Mouse (Mus musculus) kidney, adult 2 months (tissue): ENCODE measurements around the gene Catsperz. TPM values are rescaled to one million over a fixed set of nuclear protein-coding genes. Genes with fewer than 3 reads are reported as not detected.

Source experiments
- DNase-seq: peaks from one replicate; pipeline ENCODE4 v3.0.0; 2021
- H3K27ac ChIP-seq: fragments of 200-500 bp; 2 replicates; pipeline ENCODE4 v1.5.1; 2012; ENCODE audit warnings: low read depth, low read length, control low read depth, inconsistent platforms; ENCODE audit not compliant: insufficient read depth
- H3K27me3 ChIP-seq: fragments of 200-500 bp; replicated peaks from 2 replicates; pipeline ENCODE4 v1.6.1; 2012; ENCODE audit warnings: mild to moderate bottlenecking, moderate library complexity, low read length, inconsistent platforms; ENCODE audit not compliant: control insufficient read depth, insufficient read depth
- H3K36me3 ChIP-seq: fragments of 200-500 bp; 2 replicates; pipeline ENCODE4 v1.6.1; 2012; ENCODE audit warnings: mild to moderate bottlenecking, moderate library complexity, low read length, inconsistent platforms; ENCODE audit not compliant: control insufficient read depth, insufficient read depth
- H3K4me1 ChIP-seq: fragments of 200-500 bp; 2 replicates; pipeline ENCODE4 v1.6.1; 2011; ENCODE audit warnings: low read length; ENCODE audit not compliant: control insufficient read depth, insufficient read depth
- H3K4me3 ChIP-seq: fragments of 200-500 bp; 2 replicates; pipeline ENCODE4 v1.5.1; 2011; ENCODE audit warnings: mild to moderate bottlenecking, low read depth, low read length, control low read depth; ENCODE audit not compliant: insufficient read depth
- CTCF ChIP-seq: fragments of 200-500 bp; conservative IDR thresholded peaks from 2 replicates; pipeline ENCODE4 v1.5.1; 2011; ENCODE audit warnings: low read depth, mild to moderate bottlenecking, control low read depth, low read length, moderate library complexity, mixed read lengths; ENCODE audit not compliant: insufficient read depth, insufficient read length
- POLR2A ChIP-seq: fragments of 200-500 bp; IDR thresholded peaks from one replicate; pipeline ENCODE4 v1.6.1; 2011; ENCODE audit warnings: low read depth, low read length, control low read depth
- WGBS: fragments of 180-500 bp; shearing (Covaris S2); methylation state at CpG from one replicate; pipeline ENCODE4 v1.1.7; 2018; 5-methylcytosine and 5-hydroxymethylcytosine counted together
- polyA plus RNA-seq: library from polyadenylated mRNA; depleted of rRNA; stranded (reverse); fragments of >200 nt; gene quantifications from 2 replicates; pipeline ENCODE4 v1.2.3, GENCODE M21; 2012

The Catsperz gene
- polyA plus RNA-seq, 1 experiment, result 0.44 TPM

GRCm38 (mm10) chr19:6937541-6938465 is 12.6 kb upstream of the Catsperz start:
- Histone ChIP-seq H3K4me1 (peaks cover 16% of the 10 kb centered on the region; the same call in 1 of the 2 replicates), H3K36me3 (no peaks in the 10 kb centered on the region), H3K27me3 (no peaks in the 10 kb centered on the region), H3K27ac (peak overlapping the region; percentile 33; the same call in 1 of the 2 replicates), H3K4me3 (no peak overlapping the region)
- DNase-seq, result no peak
- TF ChIP-seq POLR2A (no peak), CTCF (no peak)
- 50% methylated on average over 16 of the region's 16 CpGs for WGBS

- Histone ChIP-seq H3K27ac (no peak overlapping the region), H3K4me3 (no peak overlapping the region), H3K36me3 (no peaks in the 10 kb centered on the region), H3K27me3 (no peaks in the 10 kb centered on the region), H3K4me1 (peaks cover 14% of the 10 kb centered on the region; the same call in 1 of the 2 replicates)
- no peak for DNase-seq
- WGBS, result 27% methylated on average over 3 of the region's 3 CpGs
- TF ChIP-seq POLR2A (no peak), CTCF (peak; percentile 49)
Observed at GRCm38 (mm10) chr19:6936299-6936698, 11.1 kb upstream of the Catsperz start.

GRCm38 (mm10) chr19:6934195-6934977 is 9.2 kb upstream of the Catsperz start, which contains the start of gene Kcnk4:
Gene Kcnk4 (minus strand): TSS chr19:6934515.
- Histone ChIP-seq H3K36me3 (no peaks in the 10 kb centered on the region), H3K4me1 (peaks cover 8% of the 10 kb centered on the region; the same call in 1 of the 2 replicates), H3K27ac (no peak within 1 kb of the TSS), H3K27me3 (no peaks in the 10 kb centered on the region), H3K4me3 (peak within 1 kb of the TSS; percentile 19; the same call in 1 of the 2 replicates)
- no peak for TF ChIP-seq CTCF
- TF ChIP-seq POLR2A, result no peak
- no peak for DNase-seq
- 30% methylated on average over 23 of the region's 23 CpGs for WGBS

GRCm38 (mm10) chr19:6933436-6934194 is 8.4 kb upstream of the Catsperz start:
- Histone ChIP-seq H3K27ac (no peak overlapping the region), H3K27me3 (no peaks in the 10 kb centered on the region), H3K4me3 (peak overlapping the region; percentile 19; the same call in 1 of the 2 replicates), H3K4me1 (peaks cover 7% of the 10 kb centered on the region; the same call in 1 of the 2 replicates), H3K36me3 (no peaks in the 10 kb centered on the region)
- no peak for DNase-seq
- 7% methylated on average over 58 of the region's 58 CpGs for WGBS
- TF ChIP-seq CTCF (no peak), POLR2A (no peak)

- Histone ChIP-seq H3K36me3 (no peaks in the 10 kb centered on the region), H3K4me3 (no peak overlapping the region), H3K27me3 (no peaks in the 10 kb centered on the region), H3K4me1 (0 out of 2 replicates have a peak, but pooled peaks cover 4% of the 10 kb centered on the region), H3K27ac (no peak overlapping the region)
- no peak for TF ChIP-seq POLR2A
- TF ChIP-seq CTCF, result no peak
- DNase-seq, result no peak
- WGBS, result 74% methylated on average over 4 of the region's 4 CpGs
Observed at GRCm38 (mm10) chr19:6933102-6933435, 7.9 kb upstream of the Catsperz start.

- H3K4me3 ChIP-seq, result no peak overlapping the region
- no peak overlapping the region for H3K27ac ChIP-seq
- TF ChIP-seq CTCF (no peak), POLR2A (no peak)
- WGBS, result 81% methylated on average over 1 of the region's 1 CpGs
- 0 out of 2 replicates have a peak, but pooled peaks cover under 1% of the 10 kb centered on the region for H3K4me1 ChIP-seq
- no peak for DNase-seq
- H3K36me3 ChIP-seq, result no peaks in the 10 kb centered on the region
- no peaks in the 10 kb centered on the region for H3K27me3 ChIP-seq
Observed at GRCm38 (mm10) chr19:6932018-6932417, 6.8 kb upstream of the Catsperz start.
